Mouse (Mus musculus) WW6 (cell line): ENCODE measurements around the gene Clba1.

Source experiments
- DNase-seq: peaks from one replicate; pipeline ENCODE4 v3.0.0-alpha.2; 2013; ENCODE audit warnings: low read depth, low spot score

Clba1 gene

DNA sequence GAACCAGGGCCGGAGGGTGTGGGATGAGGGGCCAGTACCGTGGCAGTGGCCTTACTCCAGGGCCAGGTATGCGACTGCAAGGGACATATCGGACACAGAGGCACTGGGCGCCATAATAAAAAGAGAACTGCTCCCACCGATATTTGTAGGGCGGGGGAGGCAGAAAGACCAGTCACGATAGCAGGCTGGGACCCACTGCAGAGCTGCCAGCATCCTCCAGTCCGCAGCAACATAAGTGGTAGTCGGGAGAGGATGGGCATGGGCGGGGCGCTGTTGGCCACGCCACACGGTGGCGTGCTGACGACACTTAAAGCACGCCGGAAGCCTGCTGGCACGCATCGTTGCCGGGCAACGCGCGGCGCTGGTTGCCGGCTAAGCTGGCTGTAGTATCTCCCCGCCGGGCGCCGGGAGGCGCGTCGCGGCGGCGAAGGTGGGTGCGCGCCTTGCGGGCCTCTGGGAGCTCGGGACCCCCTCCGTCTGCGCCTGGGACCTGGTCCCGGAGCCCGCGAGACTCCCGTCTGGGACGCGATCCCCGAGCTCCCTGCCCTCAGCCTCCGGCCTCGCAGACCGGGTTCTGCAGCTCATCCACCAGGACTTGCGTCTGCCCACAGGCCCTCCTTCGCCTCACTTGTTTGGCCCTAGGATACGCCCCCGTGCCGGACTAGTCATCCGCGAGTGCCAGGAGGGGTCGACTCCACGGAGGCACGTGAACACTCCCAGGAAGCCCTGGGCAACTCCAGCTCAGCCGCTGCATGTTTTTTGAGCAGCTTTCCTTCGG is at the start of gene Clba1:
TSS of gene Clba1 (plus strand) at position 351 of the 778 bp plus-strand sequence.
- peak; percentile 85 for DNase-seq

DNA sequence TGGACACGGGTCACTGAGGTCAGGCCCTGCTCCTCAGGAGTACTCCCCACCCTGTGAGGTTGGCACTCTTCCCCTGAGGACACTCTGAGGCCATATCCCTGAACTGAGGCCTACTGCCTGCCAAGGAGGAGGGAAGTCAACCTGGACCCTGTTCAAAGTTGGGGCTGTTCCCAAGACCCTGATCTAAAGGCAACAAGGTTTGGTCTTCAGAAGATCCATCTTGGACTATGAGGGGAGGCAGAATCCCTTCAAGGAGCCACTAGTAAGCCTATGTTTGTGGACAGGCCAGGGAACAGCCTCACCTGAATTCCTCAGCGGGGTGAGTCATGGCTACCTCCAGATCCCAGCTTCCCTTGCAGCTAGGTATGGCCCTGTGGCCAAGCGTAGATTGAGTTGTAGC is 49.3 kb upstream of the Clba1 start:
- DNase-seq: no peak

DNA sequence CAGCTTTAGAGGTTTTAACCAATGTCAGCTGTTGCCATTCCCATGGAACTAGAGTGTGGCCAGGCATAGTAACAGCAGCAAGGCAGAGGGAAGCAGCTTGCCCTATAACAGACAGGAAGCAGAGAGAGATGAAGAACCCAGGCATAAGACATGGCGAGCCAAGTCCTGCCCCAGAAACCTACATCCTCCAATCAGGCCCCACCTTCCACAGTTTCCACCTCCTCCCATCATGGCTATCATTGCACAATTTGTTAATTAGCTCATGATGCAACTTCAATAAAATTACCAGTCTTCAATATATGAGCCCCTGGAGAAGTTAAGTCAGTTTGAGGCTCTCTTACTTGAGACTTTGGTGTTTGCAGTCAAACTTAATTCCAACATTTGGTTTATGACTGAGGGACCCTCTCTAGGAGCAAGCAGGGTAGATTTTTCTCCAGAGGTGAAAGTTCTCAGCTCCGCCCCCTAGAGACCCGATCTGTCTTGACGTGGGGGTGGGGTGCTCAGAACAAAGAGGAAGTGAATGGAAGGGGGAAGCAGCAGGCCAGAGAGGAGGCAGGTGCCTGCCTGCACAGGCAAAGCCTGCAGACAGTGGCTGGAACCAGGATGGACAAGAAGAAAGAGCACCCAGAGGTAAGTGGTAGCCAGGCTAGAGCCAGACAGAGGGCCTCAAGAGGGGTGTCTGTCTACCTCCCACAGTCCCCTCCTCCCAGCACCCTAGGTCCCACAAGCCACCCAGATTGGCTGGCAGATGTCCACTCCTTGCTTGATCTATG is 48.4 kb upstream of the Clba1 start, which contains the start of gene Pld4:
TSS of gene Pld4 (plus strand) at position 502 of the 773 bp plus-strand sequence.
- DNase-seq: no peak

DNA sequence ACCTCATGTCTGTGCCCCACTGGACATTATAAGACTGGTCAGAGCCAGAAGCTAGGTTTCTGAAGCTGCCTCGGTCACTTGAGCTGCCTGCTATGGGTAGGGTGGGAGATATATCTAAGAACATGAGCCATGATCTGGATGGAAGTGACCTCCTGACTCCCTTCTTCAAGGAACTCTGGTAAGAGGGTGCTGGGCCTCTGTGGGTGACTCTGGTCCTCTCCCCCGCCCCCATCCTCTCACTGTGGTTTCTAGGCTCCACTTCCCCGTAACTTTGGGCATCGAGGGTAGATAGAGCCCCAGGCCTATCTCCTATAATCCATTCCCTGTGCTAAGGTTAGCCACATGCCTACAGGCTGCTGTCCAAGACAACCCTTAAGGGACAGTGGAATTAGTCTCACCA is 47.3 kb upstream of the Clba1 start:
- DNase-seq: no peak

DNA sequence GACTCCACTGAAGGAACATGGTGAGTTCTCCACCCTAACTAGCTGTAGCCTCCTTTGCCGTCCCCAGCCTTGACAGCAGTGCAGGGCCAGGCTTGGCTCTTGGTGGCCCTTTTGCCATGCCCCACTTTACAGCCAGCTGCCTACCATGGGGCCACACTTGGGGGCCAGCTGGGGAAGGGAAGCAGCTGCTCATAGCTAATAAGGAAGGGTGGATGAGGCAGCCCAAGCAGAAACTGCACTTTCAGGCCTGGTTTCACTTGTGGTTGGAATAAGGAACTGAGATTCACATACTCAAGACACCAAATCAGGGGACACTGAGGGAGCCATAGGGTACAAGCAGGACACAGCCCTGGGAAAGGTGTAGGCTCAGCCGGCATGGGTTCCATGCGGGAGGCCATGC is 46.7 kb upstream of the Clba1 start:
- DNase-seq: no peak

DNA sequence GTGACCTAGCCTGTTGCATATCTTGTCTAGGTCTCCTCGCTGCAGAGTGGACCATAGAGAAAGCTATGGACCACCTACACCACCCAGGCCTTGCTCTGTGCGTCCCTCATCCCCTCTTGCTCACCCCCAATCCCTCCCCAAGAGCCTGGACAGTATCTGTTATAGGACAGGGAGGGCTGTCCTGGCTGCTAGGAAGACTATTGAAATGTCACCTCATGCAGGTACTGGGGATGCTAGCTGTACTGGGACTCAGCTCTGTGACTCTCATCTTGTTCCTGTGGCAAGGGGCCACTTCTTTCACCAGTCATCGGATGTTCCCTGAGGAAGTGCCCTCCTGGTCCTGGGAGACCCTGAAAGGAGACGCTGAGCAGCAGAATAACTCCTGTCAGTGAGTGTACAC is 45.6 kb upstream of the Clba1 start:
- DNase-seq: no peak

DNA sequence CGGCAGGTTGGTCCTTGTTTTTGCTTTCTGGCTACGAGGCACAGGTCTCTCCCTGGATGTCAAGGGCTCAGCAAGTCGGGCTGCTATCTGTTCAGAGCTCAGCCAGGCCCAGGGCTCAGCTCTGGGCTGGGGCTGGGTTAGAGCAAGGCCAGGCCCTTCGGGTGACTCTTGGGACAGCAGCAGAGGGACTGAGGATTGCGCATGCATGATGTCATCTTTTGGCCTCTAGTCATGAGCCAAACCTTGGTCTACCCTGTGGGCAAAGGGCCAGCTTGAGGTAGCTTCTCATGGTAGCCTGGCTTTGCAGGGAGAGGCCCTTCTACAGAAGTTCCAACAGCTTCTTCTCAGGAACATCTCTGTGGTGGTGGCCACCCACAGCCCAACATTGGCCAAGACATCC is 44.6 kb upstream of the Clba1 start:
- DNase-seq: no peak

DNA sequence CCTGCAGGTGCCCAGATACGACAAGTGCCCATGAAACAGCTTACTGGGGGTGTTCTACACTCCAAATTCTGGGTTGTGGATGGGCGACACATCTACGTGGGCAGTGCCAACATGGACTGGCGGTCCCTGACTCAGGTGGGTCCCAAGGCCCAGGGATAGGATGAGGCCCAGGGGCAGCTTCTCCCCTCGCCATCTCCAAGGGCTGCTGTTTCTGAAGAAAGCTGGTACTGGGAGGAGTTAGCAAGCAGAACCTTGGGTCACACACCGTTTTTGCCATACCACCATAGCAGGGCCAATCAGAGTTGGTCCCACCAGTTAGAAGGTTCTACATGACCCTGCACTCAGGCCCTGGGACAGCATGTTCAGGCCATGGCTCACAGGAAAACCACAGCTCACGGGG is 43.7 kb upstream of the Clba1 start:
- DNase-seq: no peak

DNA sequence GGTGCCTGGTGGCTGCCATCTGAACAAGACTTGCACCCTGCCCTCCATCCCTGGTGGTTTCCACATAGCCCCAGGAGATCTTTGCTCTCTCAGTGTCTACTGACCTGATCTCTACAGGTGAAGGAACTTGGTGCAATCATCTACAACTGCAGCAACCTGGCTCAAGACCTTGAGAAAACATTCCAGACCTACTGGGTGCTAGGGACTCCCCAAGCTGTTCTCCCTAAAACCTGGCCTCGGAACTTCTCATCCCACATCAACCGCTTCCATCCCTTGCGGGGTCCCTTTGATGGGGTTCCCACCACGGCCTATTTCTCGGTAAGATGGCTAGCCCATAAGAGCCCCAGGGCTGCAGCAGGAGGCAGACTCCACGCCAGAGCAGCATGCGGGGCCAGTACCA is 42.2 kb upstream of the Clba1 start:
- DNase-seq: no peak

DNA sequence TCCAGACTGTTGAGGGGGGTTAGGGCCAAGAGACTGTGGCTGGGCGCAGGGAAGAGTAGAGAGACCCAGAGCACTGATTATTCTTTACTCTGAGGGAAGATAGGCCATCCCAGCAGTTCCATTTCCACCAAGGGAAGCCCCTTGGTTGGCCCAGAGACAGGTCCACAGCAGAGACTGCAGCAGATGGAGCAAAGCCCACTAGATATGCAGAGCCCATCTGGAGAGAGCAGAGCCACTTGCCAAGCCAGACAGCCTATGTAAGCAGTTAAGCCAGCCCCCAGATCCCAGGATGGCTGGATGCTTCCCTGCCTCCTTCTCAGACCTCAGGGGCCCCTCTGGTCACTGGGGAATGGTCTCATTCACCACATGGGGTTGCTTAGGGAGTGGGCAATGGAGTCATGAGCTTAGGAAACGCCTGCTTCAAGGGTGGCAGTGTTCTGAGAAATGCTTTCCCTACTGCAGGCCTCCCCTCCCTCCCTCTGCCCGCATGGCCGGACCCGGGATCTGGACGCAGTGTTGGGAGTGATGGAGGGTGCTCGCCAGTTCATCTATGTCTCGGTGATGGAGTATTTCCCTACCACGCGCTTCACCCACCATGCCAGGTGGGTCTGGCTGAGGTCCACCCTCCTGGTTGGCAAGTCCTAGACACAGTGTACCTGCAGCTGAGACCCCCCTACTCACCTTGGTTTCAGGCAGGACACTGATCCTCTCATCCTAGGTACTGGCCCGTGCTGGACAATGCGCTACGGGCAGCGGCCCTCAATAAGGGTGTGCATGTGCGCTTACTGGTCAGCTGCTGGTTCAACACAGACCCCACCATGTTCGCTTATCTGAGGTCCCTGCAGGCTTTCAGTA is 41.5 kb upstream of the Clba1 start:
- no peak for DNase-seq

DNA sequence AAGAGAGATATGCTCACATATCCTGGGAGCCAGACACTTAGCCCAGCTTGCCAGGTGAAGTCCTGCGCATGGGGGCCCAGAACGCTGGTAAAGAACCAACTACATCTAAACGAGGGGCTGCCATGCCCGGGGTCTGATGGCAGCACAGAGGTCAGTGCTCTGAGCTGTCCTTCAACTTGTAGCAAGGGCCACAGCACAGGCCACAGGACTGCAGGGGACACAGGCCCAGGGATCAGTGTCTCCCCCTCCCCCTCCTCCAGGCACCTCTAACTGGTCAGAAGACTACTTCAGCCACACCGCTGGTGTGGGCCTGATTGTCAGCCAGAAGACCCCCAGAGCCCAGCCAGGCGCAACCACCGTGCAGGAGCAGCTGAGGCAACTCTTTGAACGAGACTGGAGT is 40.6 kb upstream of the Clba1 start:
- DNase-seq: no peak

DNA sequence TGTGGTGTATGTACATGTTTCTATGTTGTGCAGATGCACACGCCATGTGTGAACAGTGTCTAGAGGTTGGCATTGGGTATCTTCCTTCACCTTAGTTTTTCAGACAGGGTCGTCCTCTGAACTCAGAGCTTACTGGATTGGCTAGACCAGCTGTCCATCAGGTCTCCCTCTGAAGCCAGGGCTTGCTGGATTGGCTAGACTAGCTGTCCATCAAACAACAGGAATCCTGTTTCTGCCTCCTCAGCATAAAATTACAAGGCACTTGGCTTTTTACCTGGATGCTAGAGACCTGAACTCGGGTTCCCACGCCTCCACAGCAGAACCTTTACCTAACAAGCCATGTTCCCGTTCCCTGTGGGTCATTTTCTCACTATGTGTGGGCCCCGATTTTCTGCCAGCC is 39.7 kb upstream of the Clba1 start:
- no peak for DNase-seq

DNA sequence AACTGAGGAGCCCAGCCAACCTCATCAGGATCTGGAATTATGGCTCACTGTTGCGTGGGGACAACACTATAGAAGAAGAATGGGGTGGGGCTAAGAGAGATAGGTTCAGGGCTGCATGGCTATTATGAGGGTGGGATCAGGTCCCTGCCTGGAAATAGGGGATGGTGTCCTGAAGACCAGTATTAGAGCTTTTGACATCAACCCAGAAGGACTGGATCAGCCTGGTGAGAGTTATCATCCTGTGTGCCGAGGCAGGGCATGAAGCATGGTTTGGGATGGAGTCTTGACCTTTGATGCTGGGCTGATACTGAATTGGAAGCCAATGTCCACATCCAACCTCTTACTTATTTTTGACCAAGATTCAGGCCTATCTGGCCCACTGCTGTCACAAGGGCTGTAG is 39.0 kb upstream of the Clba1 start:
- DNase-seq: no peak

DNA sequence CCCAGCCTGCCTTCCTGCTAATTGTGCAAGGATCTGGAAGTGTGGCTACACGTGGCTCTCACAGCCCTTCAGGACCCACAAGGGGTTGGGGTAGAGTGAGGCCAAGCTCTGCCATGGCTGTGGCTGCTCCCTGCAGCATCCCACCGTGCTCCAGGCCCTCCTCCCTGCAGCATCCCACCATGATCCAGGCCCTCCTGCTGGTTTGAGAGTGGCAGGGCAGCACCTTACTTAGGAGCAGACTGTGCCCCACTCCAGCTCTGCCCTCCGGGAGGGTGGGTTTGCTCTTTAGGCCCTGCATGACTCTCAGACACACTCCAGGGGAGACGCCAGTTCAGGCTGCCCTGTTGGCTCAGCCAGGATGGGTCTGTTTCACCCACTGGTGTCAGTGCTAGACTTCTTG is 38.3 kb upstream of the Clba1 start:
- DNase-seq: no peak

DNA sequence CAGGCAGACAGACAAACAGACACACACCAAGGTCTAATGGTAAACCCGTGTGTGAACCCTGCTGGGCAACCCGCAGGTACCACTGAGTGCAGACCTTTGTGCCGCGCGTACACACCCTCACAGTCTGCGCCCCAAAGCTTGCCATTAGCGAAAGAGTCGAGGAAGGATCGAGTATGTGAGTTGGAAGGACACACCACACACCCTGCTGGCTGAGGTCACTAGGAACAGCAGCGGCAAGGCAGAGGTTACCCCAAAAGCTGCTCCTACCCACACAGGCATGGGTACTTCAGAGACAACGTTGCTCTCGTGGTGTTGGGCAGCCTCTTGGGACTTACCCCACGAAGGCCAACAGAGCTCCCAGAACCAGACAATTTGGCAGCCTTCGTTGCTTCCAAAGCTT is 36.4 kb upstream of the Clba1 start:
- no peak for DNase-seq

DNA sequence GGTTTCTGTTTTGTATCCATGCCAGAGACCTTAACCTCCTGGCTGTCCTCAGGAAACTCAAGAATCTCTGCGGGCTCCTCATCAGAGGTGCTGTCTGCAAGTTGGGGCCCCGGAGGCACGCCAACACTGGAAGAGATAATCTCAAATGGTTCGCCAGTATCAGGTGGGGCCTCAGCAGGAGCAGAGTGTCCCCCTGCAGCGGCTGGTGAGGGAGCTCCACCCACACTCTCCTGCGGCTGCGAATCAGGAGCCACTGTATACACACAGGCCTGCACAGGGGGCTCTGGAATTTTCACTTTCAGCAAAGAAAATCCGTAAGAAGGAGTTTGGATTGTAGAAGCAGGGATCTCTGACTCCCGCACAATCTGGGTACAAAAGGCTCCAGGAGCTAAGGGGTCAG is 35.4 kb upstream of the Clba1 start:
- no peak for DNase-seq

DNA sequence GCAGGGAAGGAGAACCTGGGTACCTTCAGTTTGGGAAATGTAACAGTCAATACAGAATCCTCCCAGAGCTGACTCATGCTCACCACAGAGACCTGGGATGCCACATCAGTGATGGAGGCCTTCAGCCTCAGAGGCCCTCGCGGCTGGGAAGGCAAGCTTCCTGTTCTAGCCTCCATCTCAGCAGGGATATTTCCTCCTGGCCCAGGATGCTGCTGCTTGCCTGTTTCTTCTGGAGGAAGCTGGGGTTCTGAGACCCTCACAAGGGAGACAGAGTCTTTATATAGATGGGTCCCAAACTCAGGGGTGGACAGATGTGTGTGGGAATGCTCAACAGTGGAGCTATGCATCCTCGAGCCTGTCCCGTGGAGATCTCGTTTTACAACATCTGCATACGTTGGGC is 34.7 kb upstream of the Clba1 start:
- no peak for DNase-seq

DNA sequence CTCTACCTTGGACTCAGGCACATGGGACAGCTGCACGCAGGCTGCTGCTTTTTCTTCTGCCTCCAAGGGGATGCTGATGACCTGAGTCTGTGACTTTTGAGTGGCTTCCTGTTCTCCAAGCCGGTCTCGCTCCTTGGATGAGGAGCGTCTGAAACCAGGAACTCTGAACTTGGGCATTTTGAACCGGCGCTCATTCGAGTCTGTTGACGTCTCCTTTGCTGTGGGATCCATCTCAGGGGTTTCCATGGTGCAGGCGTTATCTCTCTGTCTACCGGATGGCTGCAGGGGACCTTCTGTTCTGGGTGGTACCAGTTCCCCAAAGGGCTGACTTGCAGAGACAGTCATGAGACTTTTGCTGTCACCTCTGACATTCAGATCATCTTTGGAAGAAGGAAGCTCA is 34.3 kb upstream of the Clba1 start:
- no peak for DNase-seq

DNA sequence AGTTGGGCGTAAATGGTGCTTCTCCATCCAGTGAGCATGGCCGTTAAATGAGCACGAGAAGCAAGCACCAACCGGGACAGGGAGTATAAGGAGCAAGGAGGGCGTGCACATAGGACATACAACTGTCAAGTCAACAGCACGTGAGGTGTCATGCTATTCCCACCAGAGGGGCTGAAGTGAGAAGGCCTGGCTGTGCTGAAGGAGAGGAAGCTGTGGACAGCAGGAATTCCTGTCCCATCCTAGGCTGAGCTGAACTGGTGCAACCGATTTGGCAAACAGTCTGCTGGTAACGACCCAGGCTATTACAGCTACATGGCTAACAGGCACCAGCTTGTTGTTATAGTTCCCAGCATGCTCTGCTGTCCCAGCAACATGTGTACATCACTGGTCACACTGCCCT is 17.7 kb upstream of the Clba1 start:
- DNase-seq: no peak

DNA sequence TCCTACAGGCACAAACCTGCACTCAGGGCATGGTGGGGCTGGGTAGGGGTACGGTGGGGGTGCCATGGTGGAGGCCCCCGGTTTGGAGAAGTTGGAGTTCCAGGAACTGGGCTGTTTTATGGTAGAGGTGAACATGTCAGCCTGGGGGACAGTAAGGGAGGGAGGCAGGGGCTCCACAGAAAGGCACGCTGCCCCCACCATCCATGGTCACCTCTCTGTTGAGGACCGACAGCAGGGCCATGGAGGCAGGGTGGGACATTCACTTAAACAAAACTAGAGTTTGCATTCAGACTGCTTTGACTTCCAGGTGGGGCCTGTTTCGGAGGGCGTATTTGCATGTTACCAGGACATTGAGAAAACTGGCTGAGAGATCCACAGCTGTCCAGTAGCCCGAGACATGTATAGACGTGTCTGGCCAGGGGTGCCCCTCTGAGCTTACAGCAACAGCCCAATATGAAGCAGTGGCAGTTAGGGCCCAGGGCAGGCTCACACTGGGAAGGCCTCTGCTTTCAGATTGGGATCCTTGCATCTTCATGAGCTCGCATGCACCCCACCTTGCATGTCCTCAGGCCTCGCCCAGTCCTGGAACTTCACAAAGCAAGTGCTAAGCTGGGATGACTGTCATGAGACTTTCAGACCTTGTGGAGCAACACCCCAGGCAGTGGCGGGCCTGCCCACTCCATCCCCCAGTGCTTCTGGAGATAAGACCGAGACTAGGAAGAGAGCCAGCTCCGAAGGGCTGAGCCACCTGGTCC is 15.0 kb upstream of the Clba1 start:
- DNase-seq: no peak

DNA sequence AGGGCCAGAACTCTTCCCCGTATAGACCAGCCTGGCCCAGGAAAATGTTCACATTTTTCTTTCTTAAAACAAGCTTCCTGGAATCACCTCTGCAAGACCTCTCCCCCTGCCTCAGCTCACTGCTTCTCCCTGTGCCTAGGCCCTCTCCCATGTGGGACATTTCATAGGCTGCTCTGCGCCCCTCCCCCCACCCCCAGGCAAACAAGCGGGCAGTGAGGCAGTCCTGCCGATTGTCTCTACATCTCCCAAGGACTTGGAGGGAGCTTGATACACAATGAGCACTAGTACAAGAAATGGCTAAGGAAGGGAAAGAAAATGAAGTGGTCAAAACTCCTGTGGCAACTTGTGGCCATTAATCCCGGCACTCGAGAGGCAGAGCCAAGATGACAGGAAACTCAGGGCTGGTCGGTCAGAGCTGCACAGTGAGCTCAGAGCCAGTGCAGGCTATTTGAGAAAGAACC is 14.4 kb upstream of the Clba1 start:
- DNase-seq: no peak
